Mouse (Mus musculus): ENCODE measurements at regions not wholly inside any gene's neighbourhood (a gene's known extent, or its start where the extent isn't known, plus 50 kb on each side); places are given as distances from the start of the nearest gene placed in this dataset.

DNA sequence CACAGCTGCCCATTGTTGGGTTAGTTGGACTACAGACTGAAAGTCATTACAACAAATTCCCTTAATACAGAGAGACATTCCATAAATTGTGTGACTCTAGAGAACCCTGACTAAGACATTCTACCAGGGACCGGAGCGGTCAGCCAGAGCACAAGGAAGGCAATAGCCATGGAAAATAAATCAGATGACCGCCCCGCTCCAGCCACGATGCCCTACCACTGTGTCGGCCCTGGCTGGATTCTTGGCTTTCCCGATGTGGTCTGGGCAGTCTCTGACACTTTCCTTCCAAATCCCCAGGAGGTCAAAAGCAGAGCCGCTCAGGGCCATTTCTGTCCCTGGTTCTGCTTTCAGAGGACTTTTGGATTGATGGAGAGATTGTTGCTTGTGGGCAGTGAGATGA is 57.8 kb downstream of the Lsm3 start:
- no peak for DNase-seq (ENCODE audit: extremely low read depth, low read depth, low spot score)

DNA sequence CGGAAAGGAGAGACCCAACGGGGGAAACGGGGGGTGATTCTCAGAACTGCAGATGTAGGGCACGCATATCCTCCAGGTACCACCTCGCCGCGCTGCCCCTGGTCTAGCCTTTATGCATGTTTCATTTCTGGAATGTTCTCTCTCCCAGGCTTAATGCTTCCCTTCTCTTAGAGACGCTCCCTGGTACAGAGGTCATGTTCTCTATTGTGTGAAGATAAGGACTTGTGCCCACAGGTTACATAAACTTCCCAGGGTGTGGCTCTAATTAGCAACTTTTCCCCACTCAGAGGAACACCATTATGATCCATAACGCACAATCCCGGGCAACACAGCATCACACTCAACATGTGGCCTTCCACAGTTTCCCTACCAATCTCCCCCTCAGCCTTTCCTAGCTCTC is 58.7 kb downstream of the Lsm3 start:
- no peak for DNase-seq (ENCODE audit: extremely low read depth, low read depth, low spot score)

DNA sequence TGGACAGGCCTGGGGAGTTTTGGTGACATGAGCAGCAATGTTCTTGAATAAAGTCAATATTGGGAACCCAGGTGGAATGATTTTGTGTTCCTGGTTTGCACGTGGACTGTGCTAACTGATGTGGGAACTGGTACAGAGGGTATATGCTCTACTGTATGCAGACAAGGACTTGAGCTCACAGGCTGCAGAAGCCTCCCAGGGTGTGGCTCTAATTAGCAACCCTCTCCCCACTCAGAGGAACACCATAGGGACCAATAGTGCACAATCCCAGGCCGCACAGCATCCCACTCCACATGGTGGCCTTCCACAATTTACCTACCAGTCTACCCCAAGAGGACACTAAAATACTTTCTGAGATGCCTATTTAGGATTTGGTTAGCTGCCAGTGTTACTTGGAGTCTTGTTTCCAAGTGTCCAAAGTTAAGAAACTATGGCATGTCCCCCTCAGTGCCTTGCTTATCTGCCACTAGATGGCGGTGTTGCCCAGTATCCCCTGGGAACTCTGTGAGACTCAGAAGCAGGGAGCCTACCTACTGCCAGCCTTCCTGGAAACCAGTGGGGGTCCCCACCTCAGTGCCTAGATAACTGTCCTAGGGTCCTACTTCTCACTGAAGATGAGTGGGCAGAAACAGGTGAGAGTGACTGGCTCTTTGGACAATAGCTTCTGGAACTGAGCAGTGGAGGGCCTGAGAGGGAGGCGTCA is 60.1 kb downstream of the Lsm3 start:
- DNase-seq (ENCODE audit: extremely low read depth, low read depth, low spot score), result no peak

DNA sequence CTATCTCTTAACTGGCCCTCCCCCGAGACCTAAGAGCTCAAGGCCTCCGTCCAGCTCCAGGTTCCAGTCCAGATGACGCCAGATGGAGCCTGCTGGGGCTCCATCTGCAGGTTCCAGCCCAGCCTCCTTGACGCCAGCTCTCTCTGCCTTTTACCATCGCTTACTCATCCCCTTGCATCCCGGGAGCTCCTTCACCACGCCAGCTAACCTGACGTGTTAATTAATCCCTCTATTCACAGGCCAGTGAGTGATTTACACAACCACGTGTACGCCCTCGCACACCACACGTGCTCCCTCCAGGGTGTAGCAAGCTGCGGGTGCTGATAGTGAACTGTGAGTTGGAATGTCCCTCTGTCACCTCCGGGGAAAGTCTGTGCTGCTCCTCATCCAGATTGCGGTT is 61.2 kb downstream of the Lsm3 start:
- DNase-seq (ENCODE audit: extremely low read depth, low read depth, low spot score), result peak; percentile 66

DNA sequence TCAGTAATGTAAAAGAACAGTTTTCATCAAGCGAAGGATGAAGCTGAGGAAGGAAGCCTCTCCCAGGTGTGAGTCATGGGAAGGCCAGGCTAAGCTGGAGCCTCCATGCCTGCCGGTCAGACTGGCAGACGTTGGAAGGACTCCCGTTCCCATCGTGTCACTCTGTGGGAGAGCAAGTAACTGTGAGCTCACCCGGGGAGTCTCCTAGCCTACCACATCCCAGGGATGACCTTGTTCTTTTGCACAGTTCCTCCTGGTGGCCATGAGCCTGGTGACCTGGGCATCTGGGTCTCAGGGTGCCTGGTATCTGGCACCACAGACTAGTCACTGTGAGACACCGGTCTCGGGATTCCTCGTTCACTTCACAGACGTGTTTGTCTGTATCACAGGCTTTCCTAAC is 63.9 kb downstream of the Lsm3 start:
- DNase-seq (ENCODE audit: extremely low read depth, low read depth, low spot score), result no peak

DNA sequence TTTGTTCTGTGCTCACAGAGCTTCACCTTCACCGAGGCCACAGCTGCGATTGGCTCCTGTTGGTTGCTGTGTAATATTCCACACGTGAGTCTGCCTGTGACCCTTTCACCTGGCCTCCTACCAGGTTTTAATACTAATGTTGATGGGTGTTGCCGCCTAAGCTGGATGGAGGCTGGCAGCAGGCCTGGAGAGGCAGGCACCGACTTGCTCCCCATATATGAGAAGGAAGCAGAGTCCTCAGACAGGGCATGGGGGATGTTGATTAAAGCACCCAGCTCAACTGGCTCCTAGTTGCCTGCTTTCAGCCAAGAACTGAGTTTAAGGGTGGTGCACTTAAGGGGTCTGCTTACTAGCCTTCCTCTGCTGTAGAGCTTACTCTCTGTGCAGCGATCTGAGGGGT is 64.9 kb downstream of the Lsm3 start:
- peak; percentile 83 for DNase-seq (ENCODE audit: extremely low read depth, low read depth, low spot score)

DNA sequence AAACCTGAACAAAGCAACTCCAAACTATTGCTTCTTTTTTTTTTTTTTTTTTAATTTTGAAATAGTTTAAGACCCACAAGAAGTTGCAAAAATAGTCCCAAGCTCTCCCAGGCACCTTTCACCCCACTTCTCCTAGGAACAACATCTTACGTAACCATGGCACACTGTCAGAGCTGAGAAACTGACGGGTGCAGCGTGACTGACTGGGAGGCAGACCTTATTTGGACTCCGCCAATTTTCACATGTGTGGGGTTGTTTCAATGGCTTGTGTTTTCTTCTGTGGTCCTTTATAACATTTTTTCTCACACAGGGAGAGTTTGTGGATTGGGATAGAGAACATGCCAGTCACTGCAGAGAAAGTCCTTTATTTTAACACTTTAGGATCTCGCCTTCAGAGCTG is 66.6 kb downstream of the Lsm3 start:
- no peak for DNase-seq (ENCODE audit: extremely low read depth, low read depth, low spot score)

DNA sequence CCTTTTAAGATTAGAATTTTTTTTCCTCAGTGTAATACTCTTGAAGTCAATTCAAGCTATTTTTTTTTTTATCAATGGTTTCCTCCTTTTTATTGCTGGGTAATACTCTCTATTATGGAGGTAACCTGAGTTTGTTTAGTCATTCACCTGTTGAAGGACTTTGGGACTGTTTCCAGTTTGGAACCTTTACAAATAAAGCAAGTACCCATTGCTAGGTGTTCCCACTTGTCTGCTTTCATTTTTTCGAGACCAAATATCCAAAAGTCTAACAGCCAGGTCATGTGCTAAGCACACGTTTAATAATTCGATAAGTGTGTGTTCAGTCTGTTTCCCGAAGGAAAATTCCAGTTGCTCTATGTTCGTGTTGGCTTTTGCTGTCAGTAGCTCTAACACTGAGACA is 67.6 kb downstream of the Lsm3 start:
- DNase-seq (ENCODE audit: extremely low read depth, low read depth, low spot score), result no peak

DNA sequence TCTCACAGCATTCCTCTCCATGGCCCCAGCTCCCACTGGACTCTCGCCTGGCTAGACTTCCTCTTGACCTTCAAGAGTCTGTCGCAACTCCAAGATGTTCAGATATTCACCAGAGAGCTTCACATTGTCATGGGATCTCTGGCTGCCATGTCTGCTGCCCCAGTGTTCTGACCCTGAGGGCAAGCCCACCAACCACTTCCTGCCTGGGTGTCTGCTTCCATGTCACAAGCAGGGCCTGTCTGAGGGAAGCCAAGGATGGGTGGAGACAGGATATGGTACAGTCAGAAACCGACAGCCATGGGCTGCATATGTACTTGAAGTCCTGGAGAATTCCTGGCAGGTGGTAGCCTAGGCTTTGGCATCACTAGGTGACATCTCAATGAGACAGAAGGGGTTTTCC is 69.8 kb downstream of the Lsm3 start:
- DNase-seq (ENCODE audit: extremely low read depth, low read depth, low spot score), result no peak

DNA sequence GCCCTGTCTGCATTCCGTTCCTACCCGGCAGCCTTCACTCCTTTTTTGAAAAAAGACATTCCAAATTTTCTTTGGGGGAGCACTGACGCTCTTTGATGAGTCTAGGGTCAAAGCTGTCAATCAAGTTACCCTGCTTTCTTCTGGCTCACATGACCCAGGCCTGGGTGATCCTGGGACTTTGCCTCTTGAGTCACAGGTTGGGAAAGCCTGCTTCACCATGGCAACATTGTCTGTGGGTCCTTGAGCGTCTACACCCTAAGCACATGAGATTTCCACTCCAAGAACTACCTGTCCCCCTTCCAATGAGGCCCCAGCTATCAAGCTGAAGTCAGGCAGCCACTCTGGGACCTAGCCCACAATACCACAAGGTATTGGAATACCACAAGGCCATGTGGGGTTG is 73.5 kb downstream of the Lsm3 start:
- no peak for DNase-seq (ENCODE audit: extremely low read depth, low read depth, low spot score)

DNA sequence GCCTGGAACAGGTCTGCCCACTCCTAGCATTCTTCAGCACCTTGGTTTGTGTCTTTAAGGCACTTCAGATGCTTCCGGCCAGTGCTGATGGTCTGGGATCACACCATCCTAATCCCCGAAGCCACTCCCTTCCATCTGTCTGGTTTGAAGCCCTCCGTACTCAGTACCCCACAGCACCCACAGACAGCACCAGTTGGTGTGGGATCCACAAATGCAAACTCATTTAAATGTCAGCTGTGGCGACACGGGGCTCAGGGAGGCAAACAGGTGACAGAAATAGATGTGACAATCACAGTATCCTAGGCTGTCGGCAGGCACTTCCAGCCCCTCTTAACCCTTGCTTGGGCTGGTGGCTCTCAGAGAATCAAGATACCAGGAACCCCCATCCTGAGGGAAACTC is 74.7 kb downstream of the Lsm3 start:
- no peak for DNase-seq (ENCODE audit: extremely low read depth, low read depth, low spot score)

DNA sequence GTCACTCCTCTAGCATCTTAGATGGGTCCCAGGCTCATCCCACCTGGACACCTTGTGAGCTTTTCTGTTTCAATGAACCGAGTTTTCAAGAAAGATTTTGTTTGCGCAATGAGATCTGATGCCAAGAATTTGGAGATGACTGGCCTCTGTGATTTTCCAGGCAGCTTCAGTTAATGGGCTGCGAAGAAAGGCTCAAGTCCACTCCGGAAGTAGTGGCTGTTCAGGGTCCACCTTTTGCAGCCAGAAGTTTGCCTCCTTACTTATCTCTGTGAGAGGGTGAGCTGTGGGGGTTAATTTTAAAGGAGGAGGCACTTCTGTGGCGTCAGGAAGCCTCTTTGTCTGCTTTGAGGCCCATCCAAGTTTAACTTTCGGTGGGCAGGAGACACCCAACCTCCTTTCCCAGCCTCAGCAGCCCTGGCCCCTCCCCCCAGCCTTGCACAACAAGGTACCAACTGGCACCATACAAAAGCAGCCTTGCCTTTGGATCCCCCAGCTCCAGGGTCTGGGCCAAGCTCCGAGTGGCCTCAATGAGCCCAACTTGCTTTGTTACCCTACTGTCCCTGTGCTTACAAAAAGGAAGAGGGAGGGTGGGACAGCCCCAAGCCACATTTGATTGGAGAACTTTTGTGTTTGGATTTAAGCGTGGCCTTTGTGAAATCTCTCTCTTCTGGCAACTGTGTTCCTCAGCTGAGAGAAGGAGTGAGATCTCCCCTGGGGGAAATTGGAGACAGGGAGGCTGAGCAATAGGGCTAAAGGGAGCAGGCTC is 75.3 kb downstream of the Lsm3 start:
- DNase-seq (ENCODE audit: extremely low read depth, low read depth, low spot score), result no peak

DNA sequence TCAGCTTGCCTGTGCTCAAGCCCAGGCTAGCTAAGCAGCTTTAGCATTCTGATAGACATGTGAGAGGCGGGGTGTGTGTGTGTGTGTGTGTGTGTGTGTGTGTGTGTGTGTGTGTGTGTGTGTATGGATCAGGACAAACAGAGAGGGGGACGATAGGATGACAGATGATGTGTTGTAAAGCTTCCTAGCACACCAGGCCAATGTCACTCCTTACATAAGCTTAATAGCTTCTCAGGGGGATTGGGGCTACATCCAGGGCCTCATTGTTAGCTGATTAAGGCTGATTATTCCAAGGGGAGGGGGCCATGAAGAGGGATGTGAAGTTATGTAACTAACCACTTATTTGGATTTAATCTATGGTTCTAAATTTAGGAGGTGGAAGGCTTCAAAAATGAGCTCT is 76.9 kb downstream of the Lsm3 start:
- no peak for DNase-seq (ENCODE audit: extremely low read depth, low read depth, low spot score)

DNA sequence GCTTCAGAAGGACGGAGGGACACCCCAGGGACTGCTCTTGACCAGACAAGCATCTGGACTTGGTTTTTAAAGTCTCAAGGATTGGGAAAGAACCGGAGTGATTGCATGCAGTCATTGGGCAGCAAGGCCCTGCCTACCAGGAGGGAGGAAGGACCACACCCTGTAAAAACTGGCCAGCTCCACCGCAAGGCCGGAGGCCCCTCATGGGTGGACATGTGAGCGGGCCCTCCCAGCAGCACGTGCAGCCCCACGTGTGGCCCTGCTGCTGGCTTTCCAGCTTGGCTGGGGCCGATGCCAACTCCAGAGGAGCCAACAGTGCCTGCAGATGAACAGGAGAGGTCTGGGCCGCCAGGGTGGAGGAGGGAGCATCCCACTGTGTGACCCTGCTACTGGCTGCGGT is 83.2 kb downstream of the Lsm3 start:
- DNase-seq (ENCODE audit: extremely low read depth, low read depth, low spot score), result no peak

DNA sequence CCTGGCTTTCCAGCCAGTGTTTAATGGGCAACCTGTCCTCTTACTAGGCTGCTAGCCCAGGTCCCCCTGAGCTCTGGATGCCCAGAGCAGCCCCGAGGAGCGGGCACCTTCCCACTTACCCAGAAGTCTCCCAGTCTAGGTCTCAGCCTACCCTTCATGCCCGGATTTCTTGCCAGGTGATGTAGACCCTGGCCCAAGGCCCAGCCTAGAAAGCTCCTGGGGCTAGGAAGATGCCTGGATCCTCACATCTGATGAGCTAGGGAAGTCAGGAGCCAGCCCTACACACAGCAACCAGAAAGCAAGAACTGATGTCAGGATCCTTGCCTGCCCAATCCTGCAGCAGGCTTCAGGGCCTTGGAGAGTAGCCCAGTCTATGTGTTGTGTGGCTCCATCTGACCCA is 83.7 kb upstream of the Slc6a6 start:
- DNase-seq (ENCODE audit: extremely low read depth, low read depth, low spot score), result no peak

DNA sequence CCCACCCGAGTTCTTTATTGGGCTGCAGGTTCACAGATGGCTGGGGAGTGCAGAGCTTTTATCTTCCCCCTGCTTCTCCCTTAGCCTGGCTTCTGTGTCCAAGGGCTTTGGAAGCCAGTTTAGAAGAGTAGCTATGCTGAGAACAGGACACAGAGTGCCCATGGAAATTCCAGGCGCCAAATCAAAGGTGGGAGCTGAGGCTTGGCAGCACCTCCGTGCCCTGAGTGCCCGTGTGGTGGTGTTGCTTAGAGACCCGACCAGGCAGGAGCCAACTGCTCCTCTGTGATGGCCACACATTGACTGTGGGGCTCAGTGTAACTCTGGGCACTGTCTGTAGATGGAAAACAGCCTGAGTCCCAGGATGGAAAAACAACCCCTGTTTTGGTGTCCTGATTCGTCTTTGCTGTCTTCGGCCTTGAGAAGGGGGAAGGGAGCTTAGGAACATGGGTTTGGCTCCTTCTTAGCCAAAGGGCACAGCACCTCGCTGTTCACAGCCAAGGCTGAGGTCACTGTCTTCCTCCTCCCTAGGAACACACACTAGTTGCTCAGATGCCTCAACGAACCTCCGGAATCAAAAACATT is 77.1 kb upstream of the Slc6a6 start:
- DNase-seq (ENCODE audit: extremely low read depth, low read depth, low spot score), result no peak

DNA sequence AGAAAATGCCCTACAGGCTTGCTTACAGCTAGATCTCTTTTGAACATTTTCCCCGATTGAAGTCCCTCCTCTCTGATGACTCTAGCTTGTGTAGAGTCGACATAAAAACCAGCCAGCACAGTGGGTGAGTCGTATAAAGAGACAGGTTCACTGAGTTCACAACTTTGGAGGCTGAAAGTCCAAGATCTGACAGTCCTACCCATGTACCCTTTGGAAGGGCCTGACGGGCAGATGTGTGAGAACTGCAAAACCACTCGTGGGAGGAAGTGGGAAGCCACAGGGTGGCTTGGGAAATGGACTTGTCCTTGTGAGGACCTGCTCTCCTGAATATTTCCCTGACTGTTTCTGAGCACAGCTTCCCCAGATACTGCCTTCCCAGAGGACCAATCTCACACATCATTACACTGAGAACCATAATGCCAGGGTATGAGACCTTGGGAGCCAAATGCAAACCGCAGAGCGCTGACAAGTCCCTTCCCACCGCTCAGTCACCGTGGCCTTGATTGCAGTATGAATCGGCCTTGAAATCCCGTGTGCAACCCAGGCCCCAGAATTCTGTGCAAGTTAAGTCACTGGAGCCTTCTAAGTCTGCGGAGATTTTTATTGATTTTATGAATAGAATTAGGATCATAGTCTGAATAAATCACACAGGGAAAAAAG is 76.1 kb upstream of the Slc6a6 start:
- no peak for DNase-seq (ENCODE audit: extremely low read depth, low read depth, low spot score)

DNA sequence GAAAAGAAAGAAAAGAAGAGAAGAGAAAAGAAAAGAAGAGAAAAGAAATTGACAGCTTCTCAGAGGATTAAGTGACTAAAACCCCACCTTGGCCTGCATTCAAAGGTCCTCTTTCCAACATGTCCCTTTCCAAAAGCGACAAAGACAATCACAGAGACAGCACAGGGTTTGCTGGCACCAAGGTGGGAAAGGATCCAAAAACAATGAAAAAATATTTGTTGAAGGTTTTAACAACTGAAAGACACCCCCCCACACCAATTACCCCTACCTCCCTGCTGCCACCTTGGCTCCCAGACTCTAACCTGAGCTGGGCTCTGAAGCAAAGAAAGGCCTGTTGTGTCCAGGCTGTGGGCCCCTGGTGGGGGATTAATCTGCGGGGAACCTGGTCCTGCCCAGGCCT is 74.2 kb upstream of the Slc6a6 start:
- DNase-seq (ENCODE audit: extremely low read depth, low read depth, low spot score), result no peak

DNA sequence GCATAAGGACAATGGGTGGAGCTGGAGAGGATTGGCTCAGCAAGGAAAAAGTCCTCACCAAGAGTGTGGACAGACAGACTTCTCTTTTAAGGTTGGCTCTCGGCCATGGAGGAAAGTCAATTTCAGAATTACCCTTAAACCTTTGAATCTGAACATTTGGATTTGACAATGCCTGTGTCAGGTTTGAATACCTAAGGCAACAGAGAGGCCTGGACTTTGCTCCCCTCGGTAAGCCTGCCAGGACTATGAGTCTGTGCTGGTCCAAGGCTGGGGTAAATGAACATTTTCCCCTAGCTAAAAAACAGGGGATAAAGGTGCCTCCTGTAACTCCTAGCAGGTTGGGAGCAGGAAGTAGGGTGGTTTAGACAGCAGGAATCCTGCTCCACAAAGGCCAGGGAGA is 68.8 kb upstream of the Slc6a6 start:
- DNase-seq (ENCODE audit: extremely low read depth, low read depth, low spot score), result no peak

DNA sequence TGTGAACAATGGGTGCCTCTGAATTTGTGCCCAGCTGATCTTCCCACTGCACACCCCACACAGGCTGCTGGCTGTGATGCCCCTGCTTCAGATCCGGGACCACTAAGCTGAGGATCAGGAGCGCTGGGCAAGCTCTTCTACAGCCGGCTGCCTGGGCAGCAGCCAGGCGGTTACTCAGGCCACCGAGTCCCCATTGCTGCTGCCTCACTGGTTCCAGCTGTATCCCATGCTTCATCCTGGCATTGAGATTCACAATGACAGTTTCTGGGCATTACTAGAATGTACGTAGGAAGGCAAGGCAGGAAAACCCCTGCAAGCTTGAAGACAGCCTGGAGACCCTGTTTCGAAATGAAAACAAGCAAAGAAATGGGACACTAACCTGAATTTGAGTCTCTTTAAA is 67.3 kb upstream of the Slc6a6 start:
- no peak for DNase-seq (ENCODE audit: extremely low read depth, low read depth, low spot score)

DNA sequence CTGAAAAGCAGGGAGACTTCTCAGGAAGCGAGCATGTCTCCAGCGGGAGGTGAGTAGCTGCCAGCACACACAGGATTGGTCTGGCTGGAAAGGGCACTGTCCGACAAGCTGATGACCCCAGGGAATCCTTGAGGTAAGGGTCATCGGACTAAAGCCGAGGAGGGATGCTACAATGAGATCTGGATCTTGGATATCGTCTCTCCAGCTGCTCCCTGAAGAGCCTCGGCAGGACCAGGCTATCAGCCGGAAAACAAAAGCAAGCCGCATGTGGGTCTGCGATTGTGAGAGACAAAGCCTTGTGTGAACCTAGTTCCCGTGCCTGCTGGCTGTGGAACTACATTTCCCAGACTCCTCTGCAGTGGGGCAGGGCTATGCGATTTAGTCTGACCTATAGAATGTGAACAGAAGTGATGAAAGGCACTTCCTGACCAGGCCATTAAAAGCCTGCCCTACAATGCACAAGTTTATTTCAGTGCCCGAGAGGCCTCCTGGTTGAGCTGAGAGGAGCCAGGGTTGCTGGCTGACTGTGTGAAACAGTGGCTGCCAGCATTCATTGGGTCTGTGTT is 66.7 kb upstream of the Slc6a6 start:
- no peak for DNase-seq (ENCODE audit: extremely low read depth, low read depth, low spot score)

DNA sequence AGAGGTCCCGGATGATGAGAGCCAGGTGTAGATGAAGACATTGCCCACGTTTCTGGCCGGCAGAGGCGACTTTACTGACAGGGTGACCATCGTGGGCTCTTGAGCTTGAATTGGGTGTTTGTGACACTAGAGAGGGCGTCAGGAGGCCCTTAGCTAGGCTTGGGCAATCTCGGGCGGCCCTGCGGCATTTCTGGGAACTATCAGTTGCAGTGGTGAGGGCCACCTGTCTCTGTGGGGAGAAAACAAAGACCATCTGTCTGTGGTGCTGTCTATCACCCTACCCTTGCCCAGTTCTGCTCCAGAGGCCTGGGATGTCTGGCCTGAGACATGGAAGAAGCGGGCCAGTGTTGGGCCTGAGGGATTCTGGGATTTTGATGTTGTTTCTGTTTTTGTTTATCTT is 66.2 kb upstream of the Slc6a6 start:
- no peak for DNase-seq (ENCODE audit: extremely low read depth, low read depth, low spot score)

Measured in fat pad, adult 2 months (tissue).